Mouse (Mus musculus): ENCODE data around the gene Zfp971. TPM values are rescaled to one million over a fixed set of nuclear protein-coding genes. Genes with fewer than 3 reads are reported as not detected.

The Zfp971 gene
- polyA plus RNA-seq (2015; fragmentation: Illumina TruSeq; extraction: RNeasy Lipid Tissue Mini Kit (QIAGEN cat#74804); ENCODE audit: insufficient read depth, low read depth, low replicate concordance), result 3.1 TPM

DNA sequence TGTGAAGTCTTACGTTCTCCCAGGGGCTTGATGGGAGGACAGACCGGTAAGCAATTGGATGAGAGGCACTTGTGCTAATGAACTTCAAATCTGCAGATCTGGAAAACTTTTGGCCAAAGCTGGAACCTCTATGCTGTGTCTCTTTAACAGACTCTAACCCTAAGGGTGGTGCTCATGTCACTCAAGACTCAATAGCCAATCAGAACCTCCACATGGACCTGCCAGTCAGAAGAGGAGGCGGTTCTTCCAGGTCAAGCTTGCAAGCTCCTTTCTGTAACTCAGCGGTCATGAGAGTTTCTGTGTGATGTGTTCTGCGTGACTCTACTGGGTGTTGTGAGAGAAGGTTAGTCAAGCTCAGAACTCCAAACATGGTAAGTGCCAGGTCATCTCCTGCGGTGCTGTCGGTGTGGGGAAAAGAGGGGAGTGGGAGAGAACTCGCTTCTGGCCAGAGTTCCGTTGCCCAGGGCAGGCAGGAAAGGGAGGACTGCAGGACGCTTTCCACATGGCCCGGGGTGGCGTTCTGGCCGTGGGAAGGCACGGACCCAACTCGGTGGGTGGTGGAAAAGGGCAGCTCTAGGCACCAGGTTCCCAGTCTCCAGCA, at the start of gene Zfp971:
Gene Zfp971, plus strand, starts transcription at position 274 of the 601 bp plus-strand sequence.

DNA sequence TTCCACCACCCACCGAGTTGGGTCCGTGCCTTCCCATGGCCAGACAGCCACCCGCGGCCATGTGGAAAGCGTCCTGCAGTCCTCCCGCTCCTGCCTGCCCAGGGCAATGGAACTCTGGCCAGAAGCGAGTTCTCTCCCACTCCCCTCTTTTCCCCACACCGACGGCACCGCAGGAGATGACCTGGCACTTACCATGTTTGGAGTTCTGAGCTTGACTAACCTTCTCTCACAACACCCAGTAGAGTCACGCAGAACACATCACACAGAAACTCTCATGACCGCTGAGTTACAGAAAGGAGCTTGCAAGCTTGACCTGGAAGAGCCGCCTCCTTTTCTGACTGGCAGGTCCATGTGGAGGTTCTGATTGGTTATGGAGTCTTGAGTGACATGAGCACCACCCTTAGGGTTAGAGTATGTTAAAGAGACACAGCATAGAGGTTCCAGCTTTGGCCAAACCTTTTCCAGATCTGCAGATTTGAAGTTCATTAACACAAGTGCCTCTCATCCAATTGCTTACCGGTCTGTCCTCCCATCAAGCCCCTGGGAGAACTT, 55.2 kb downstream of the Zfp971 start, which contains the start of gene Zfp931:
Gene Zfp931, minus strand, starts transcription at position 311 of the 552 bp plus-strand sequence.

Other genes starting within 250 kb of the Zfp971 start
- gene Gm14325, start 182.9 kb upstream of the Zfp971 start, polyA plus RNA-seq (2015; fragmentation: Illumina TruSeq; extraction: RNeasy Lipid Tissue Mini Kit (QIAGEN cat#74804); ENCODE audit: insufficient read depth, low read depth, low replicate concordance), result 8.2 TPM
- 1.4 TPM for gene Gm14327, start 126.2 kb upstream of the Zfp971 start, polyA plus RNA-seq (2015; fragmentation: Illumina TruSeq; extraction: RNeasy Lipid Tissue Mini Kit (QIAGEN cat#74804); ENCODE audit: insufficient read depth, low read depth, low replicate concordance)
- gene Zfp972, start 97.7 kb upstream of the Zfp971 start, polyA plus RNA-seq (2015; fragmentation: Illumina TruSeq; extraction: RNeasy Lipid Tissue Mini Kit (QIAGEN cat#74804); ENCODE audit: insufficient read depth, low read depth, low replicate concordance), result not detected
- 4.8 TPM for gene Gm14326, start 66.0 kb upstream of the Zfp971 start, polyA plus RNA-seq (2015; fragmentation: Illumina TruSeq; extraction: RNeasy Lipid Tissue Mini Kit (QIAGEN cat#74804); ENCODE audit: insufficient read depth, low read depth, low replicate concordance)
- 2.7 TPM for gene Zfp931, start 55.2 kb downstream of the Zfp971 start, polyA plus RNA-seq (2015; fragmentation: Illumina TruSeq; extraction: RNeasy Lipid Tissue Mini Kit (QIAGEN cat#74804); ENCODE audit: insufficient read depth, low read depth, low replicate concordance)
- gene Phactr3, start 95.7 kb downstream of the Zfp971 start, polyA plus RNA-seq (2015; fragmentation: Illumina TruSeq; extraction: RNeasy Lipid Tissue Mini Kit (QIAGEN cat#74804); ENCODE audit: insufficient read depth, low read depth, low replicate concordance), result 1.1 TPM